Mouse (Mus musculus) stomach, postnatal 0 days (tissue): Measurements from ENCODE around the gene Slc2a8. TPM values are rescaled to one million over a fixed set of nuclear protein-coding genes. Genes with fewer than 3 reads are reported as not detected.

Experiments used
- ATAC-seq: fragments of 200-750 bp; cut with Nextera tagmentation; 2 replicates; pipeline ENCODE4 v1.8.0; 2017; ENCODE audit not compliant: low FRiP score, low TSS enrichment
- DNase-seq: peaks from one replicate; pipeline ENCODE4 v3.0.0-alpha.2; 2016; ENCODE audit warnings: low spot score
- H3K27ac ChIP-seq: fragments of 300-500 bp; sonication (generic); replicated peaks from 2 replicates; pipeline ENCODE4 v1.5.1; 2014; ENCODE audit warnings: mild to moderate bottlenecking, control low read depth
- H3K27me3 ChIP-seq: fragments of 300-500 bp; sonication (generic); 2 replicates; pipeline ENCODE4 v1.6.1; 2014; ENCODE audit warnings: low read length; ENCODE audit not compliant: control insufficient read depth, insufficient read depth
- H3K36me3 ChIP-seq: fragments of 300-500 bp; sonication (generic); 2 replicates; pipeline ENCODE4 v1.6.1; 2014; ENCODE audit warnings: low read length, mixed read lengths; ENCODE audit not compliant: control insufficient read depth, insufficient read depth
- H3K4me1 ChIP-seq: fragments of 300-500 bp; sonication (generic); replicated peaks from 2 replicates; pipeline ENCODE4 v1.6.1; 2014; ENCODE audit warnings: antibody characterized with exemption; ENCODE audit not compliant: control insufficient read depth, insufficient read depth
- H3K4me2 ChIP-seq: fragments of 300-500 bp; sonication (generic); replicated peaks from 2 replicates; pipeline ENCODE4 v1.6.1; 2014; ENCODE audit warnings: low read depth, mild to moderate bottlenecking, control low read depth, moderate library complexity
- H3K4me3 ChIP-seq: fragments of 300-500 bp; sonication (generic); 2 replicates; pipeline ENCODE4 v1.5.1; 2014; ENCODE audit warnings: low read depth, low read length, control low read depth
- H3K9ac ChIP-seq: fragments of 300-500 bp; sonication (generic); 2 replicates; pipeline ENCODE4 v1.6.1; 2014; ENCODE audit warnings: mild to moderate bottlenecking, low read length, control low read depth, mixed read lengths
- H3K9me3 ChIP-seq: fragments of 300-500 bp; sonication (generic); 2 replicates; pipeline ENCODE4 v1.6.1; 2016; ENCODE audit warnings: low read length; ENCODE audit not compliant: control insufficient read depth
- CTCF ChIP-seq: IDR thresholded peaks from 2 replicates; pipeline ENCODE4 v1.5.1; 2016; ENCODE audit warnings: antibody characterized with exemption, low read depth, mild to moderate bottlenecking, moderate library complexity
- EP300 ChIP-seq: optimal IDR thresholded peaks from 2 replicates; pipeline ENCODE3; 2016; ENCODE audit warnings: antibody characterized with exemption
- WGBS: fragments of 180-500 bp; shearing (Covaris S2); extraction: QIAGEN DNeasy Blood & Tissue Kit; methylation state at CpG from one replicate; pipeline ENCODE4 v1.1.7; 2014; 5-methylcytosine and 5-hydroxymethylcytosine counted together
- polyA plus RNA-seq: library from polyadenylated mRNA; unstranded; fragments of >200 nt; fragmentation: Nextera tagmentation; extraction: Ambion mirVana; gene quantifications from 2 replicates; pipeline ENCODE4 v1.2.1, GENCODE M21; 2015

The Slc2a8 gene
- polyA plus RNA-seq, 1 experiment from 2014 or later = 12.1 TPM

DNA sequence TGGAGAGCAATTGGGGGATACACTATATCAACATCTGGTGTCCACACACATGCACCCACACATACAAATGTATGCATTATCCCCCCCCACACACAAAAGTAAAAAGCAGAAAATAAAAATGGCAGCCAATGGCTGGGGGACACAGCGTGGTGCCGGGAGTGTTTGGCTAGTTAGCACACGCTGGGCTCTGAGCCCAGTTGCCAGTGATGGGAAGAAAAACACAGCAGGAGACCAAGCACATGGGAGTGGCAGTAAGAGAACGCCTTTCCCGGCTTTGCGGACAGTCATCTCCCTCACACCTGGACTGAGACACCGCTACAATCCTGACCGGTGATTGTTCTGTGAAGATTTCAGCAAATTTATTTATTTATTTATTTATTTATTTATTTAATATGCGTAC is 10.6 kb downstream of the Slc2a8 start:
- Histone ChIP-seq H3K4me2 (no peak overlapping the region), H3K4me3 (no peak overlapping the region), H3K27me3 (no peaks in the 10 kb centered on the region), H3K9ac (no peak overlapping the region), H3K27ac (no peak overlapping the region), H3K9me3 (no peaks in the 10 kb centered on the region), H3K36me3 (no peaks in the 10 kb centered on the region; the same call in 1 of the 2 replicates), H3K4me1 (no peaks in the 10 kb centered on the region)
- no peak for DNase-seq
- 62% methylated on average over 9 of the region's 9 CpGs for WGBS
- no peak for ATAC-seq
- TF ChIP-seq EP300 = no peak
- TF ChIP-seq CTCF = no peak

DNA sequence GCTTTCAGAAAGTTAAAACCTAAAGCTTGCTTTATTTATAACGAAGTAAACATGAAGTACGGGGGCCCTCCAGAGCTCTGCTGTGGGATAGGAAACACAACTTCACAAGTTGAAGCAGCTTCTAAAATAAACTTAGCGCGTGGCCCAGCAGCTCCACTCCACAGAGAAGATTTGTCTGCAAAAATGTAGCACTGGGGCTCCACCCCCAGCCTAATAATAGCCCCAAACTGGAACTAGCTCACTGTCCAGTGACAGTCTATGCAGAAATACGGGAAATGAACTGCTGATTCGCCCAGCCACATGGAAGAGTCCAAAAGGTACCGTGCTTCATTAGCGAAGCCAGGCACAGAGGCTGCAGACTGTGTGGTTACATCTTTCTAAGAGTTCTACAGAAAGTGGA is 12.6 kb downstream of the Slc2a8 start:
- H3K4me1 ChIP-seq = no peaks in the 10 kb centered on the region
- peaks cover 6% of the 10 kb centered on the region for H3K36me3 ChIP-seq
- no peak overlapping the region for H3K9ac ChIP-seq
- no peaks in the 10 kb centered on the region for H3K9me3 ChIP-seq
- H3K27ac ChIP-seq = no peak overlapping the region
- TF ChIP-seq CTCF (no peak), EP300 (no peak)
- no peak overlapping the region for H3K4me2 ChIP-seq
- WGBS = 67% methylated on average over 8 of the region's 8 CpGs
- H3K4me3 ChIP-seq = no peak overlapping the region
- no peaks in the 10 kb centered on the region for H3K27me3 ChIP-seq
- ATAC-seq (no peak), DNase-seq (no peak)

DNA sequence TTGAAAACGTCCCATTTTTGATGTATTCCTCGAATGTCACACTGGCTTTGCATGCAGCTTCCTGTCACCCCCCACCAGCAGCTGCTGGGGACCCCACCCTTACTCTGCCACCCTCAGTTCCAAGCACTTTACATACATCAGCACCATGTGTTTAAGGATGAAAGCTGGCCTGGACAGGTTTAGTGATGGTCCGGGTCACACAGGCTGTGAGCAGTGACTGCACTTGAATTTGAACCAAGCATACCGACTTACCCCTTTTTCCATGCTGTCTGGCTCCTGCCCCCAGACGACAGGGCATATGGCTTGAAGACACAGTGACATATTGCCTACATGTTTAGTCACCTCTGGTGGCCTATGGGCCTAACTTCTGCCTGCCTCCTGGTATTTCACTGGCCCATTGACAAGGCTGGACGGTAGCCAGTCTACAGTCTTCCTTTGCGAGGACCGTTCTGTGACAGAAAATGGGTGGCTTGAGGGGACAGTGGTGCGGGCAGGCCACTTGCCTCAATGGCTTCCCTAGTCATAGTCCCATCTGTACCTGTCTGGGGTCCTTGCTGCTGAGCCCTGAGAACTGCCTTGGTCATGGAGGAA is 13.8 kb downstream of the Slc2a8 start:
- H3K9ac ChIP-seq = peak overlapping the region; percentile 83
- H3K4me3 ChIP-seq = 0 out of 2 replicates have a peak overlapping the region, but pooled peaks have one; percentile 63

DNA sequence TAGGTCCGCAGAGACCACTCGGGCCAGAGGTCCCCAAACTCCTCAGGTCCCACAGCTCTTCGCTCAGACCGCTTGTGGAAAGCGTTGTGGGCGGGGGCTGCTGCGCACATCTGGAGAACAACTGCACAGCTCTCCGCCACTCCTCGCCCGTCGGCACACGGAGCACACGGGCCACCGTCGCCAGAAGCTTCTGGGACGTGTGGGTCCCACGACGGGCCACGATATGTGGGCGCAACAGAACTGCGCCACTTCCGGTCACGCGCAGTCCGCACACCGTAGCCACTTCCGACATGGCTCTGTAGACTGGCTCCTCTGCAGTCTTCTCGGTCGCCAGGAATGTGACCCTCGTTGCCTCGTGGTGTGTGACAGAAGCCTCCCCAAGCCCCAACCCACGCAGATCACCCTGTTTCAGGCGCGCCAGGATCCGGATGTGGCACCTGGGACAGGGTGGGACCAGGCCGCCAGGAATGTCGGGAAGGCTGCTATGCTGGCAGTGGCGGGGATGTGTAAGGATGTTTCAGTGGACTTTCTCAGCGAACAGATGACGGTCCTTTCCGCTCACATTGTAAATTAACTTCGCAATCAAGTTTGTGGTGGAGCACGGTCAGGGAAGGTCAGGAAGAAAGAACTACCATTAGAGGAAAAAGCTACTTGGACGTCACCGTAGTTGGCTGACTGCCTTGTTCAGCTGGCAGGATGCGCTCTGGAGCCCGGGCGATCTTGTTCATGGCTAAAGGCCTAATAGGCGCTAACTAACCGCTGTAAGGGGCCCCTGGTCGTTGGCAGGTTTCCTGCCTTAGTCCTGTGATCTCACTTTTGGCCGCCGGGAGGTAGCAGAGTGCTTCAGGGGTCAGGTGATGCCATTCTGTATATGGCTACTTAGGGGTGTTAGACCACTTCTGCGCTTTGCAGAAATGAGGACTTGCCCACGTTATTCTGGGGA is 14.9 kb downstream of the Slc2a8 start:
- H3K9ac ChIP-seq = peak overlapping the region; percentile 83
- peak overlapping the region; percentile 99 for H3K27ac ChIP-seq
- peaks cover 11% of the 10 kb centered on the region for H3K36me3 ChIP-seq
- peak overlapping the region; percentile 63 for H3K4me3 ChIP-seq
- H3K27me3 ChIP-seq = no peaks in the 10 kb centered on the region
- H3K4me2 ChIP-seq = peak overlapping the region; percentile 84
- no peaks in the 10 kb centered on the region for H3K9me3 ChIP-seq
- under 1% methylated on average over 53 of the region's 55 CpGs for WGBS
- DNase-seq = peak; percentile 89
- peak; percentile 92 for ATAC-seq
- TF ChIP-seq CTCF = peak; percentile 78
- no peak for TF ChIP-seq EP300
- no peaks in the 10 kb centered on the region; the same call in 1 of the 2 replicates for H3K4me1 ChIP-seq

More for the DNA sequence above, 13.8 kb downstream of the Slc2a8 start:
- TF ChIP-seq CTCF = no peak
- no peak for TF ChIP-seq EP300
- DNase-seq (no peak), ATAC-seq (no peak)
- peak overlapping the region; percentile 84; the same call in 1 of the 2 replicates for H3K4me2 ChIP-seq
- H3K27me3 ChIP-seq = no peaks in the 10 kb centered on the region
- H3K36me3 ChIP-seq = peaks cover 9% of the 10 kb centered on the region
- H3K4me1 ChIP-seq = no peaks in the 10 kb centered on the region
- no peaks in the 10 kb centered on the region for H3K9me3 ChIP-seq
- 80% methylated on average over 9 of the region's 9 CpGs for WGBS
- peak overlapping the region; percentile 99; the same call in 1 of the 2 replicates for H3K27ac ChIP-seq

DNA sequence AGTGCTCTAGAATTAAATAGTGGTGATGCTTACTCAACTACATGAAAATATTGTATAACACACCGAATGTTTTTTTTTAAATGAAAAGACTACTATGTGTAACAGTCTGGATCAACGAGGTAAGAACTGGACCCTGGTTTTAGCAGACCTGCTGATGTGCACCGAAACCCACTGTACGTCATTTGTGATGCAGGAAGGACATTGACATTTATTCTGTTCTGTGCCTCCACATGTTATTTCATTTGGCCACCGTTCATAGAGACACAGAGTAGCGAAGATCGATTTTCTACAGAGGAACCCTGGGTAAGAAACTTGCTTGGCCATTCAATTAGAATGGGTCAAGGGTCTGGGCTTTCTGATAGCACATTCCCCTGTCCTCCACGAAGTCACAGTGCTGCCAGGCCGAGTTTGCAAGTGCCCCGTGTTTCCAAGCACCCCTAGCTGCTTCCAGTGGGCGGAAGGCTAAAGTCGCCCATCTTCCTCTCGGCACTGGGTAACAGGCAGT is 15.6 kb downstream of the Slc2a8 start:
- peak overlapping the region; percentile 99 for H3K27ac ChIP-seq
- TF ChIP-seq CTCF (no peak), EP300 (no peak)
- H3K9ac ChIP-seq = peak overlapping the region; percentile 83
- H3K4me1 ChIP-seq = no peaks in the 10 kb centered on the region; the same call in 1 of the 2 replicates
- H3K27me3 ChIP-seq = no peaks in the 10 kb centered on the region
- DNase-seq (no peak), ATAC-seq (no peak)
- peaks cover 11% of the 10 kb centered on the region for H3K36me3 ChIP-seq
- H3K4me2 ChIP-seq = peak overlapping the region; percentile 84
- WGBS = 8% methylated on average over 13 of the region's 13 CpGs
- H3K4me3 ChIP-seq = peak overlapping the region; percentile 63
- no peaks in the 10 kb centered on the region for H3K9me3 ChIP-seq
